Mouse (Mus musculus) forebrain, embryonic 15.5 days (tissue): ENCODE data around the gene Ccdc122. TPM values are rescaled to one million over a fixed set of nuclear protein-coding genes. Genes with fewer than 3 reads are reported as not detected.
"Not testable (repeated sequence)": the region's sequence is repeated elsewhere in the genome, so short reads cannot be mapped to it uniquely, and the experiment has no call there.

Source experiments
- ATAC-seq: fragments of 200-750 bp; cut with Nextera tagmentation; replicated peaks from 2 replicates; pipeline ENCODE4 v1.8.0; 2017; ENCODE audit warnings: mild to moderate bottlenecking, moderate TSS enrichment, moderate library complexity
- H3K27ac ChIP-seq: fragments of 300-500 bp; sonication (generic); replicated peaks from 2 replicates; pipeline ENCODE4 v1.5.1; 2015; ENCODE audit warnings: mild to moderate bottlenecking, inconsistent platforms
- H3K27me3 ChIP-seq: fragments of 300-500 bp; sonication (generic); 2 replicates; pipeline ENCODE4 v1.6.1; 2015; ENCODE audit warnings: inconsistent platforms
- H3K36me3 ChIP-seq: fragments of 300-500 bp; sonication (generic); 2 replicates; pipeline ENCODE4 v1.6.1; 2015; ENCODE audit warnings: mild to moderate bottlenecking, inconsistent platforms
- H3K4me1 ChIP-seq: fragments of 300-500 bp; sonication (generic); 2 replicates; pipeline ENCODE4 v1.6.1; 2015; ENCODE audit warnings: inconsistent platforms
- H3K4me2 ChIP-seq: fragments of 300-500 bp; sonication (generic); replicated peaks from 2 replicates; pipeline ENCODE4 v1.6.1; 2015; ENCODE audit warnings: mild to moderate bottlenecking, inconsistent platforms
- H3K4me3 ChIP-seq: fragments of 300-500 bp; sonication (generic); 2 replicates; pipeline ENCODE4 v1.5.1; 2015; ENCODE audit warnings: mild to moderate bottlenecking, inconsistent platforms
- H3K9ac ChIP-seq: fragments of 300-500 bp; sonication (generic); replicated peaks from 2 replicates; pipeline ENCODE4 v1.6.1; 2015; ENCODE audit warnings: mild to moderate bottlenecking, inconsistent platforms
- H3K9me3 ChIP-seq: fragments of 300-500 bp; sonication (generic); 2 replicates; pipeline ENCODE4 v1.6.1; 2016; ENCODE audit warnings: inconsistent platforms
- WGBS: fragments of 180-500 bp; shearing (Covaris S2); methylation state at CpG from one replicate; pipeline ENCODE4 v1.1.7; 2015; ENCODE audit warnings: mixed read lengths; 5-methylcytosine and 5-hydroxymethylcytosine counted together
- polyA plus RNA-seq: library from polyadenylated mRNA; unstranded; fragments of >200 nt; fragmentation: Nextera tagmentation; extraction: Ambion mirVana; gene quantifications from 2 replicates; pipeline ENCODE4 v1.2.1, GENCODE M21; 2015

Gene Ccdc122
- polyA plus RNA-seq, 1 experiment from 2014 or later, result 0.66 TPM

- H3K27ac ChIP-seq, result no peak overlapping the region
- WGBS, result 98% methylated on average over 3 of the region's 3 CpGs
- ATAC-seq, result no peak
Observed at GRCm38 (mm10) chr14:77033391-77033790, 3.2 kb upstream of the Ccdc122 start.

GRCm38 (mm10) chr14:77034175-77034915, 2.2 kb upstream of the Ccdc122 start:
- WGBS, result 58% methylated on average over 7 of the region's 7 CpGs
- no peak overlapping the region for H3K27ac ChIP-seq
- H3K9me3 ChIP-seq, result no peaks in the 10 kb centered on the region
- ATAC-seq, result no peak
- H3K4me2 ChIP-seq, result no peak overlapping the region
- no peak overlapping the region for H3K4me3 ChIP-seq
- H3K9ac ChIP-seq, result no peak overlapping the region
- H3K27me3 ChIP-seq, result no peaks in the 10 kb centered on the region
- H3K4me1 ChIP-seq, result peaks cover 8% of the 10 kb centered on the region
- no peaks in the 10 kb centered on the region for H3K36me3 ChIP-seq

More at GRCm38 (mm10) chr14:77033391-77033790, 3.2 kb upstream of the Ccdc122 start:
- Histone ChIP-seq H3K36me3 (no peaks in the 10 kb centered on the region), H3K4me1 (peaks cover 8% of the 10 kb centered on the region), H3K4me2 (no peak overlapping the region), H3K4me3 (no peak overlapping the region), H3K9ac (no peak overlapping the region), H3K27me3 (no peaks in the 10 kb centered on the region), H3K9me3 (no peaks in the 10 kb centered on the region)

GRCm38 (mm10) chr14:77034970-77035369, 1.6 kb upstream of the Ccdc122 start:
- Histone ChIP-seq H3K4me3 (no peak overlapping the region), H3K4me2 (no peak overlapping the region), H3K9me3 (no peaks in the 10 kb centered on the region), H3K27ac (no peak overlapping the region), H3K4me1 (peaks cover 8% of the 10 kb centered on the region), H3K9ac (no peak overlapping the region), H3K36me3 (no peaks in the 10 kb centered on the region), H3K27me3 (no peaks in the 10 kb centered on the region)
- WGBS, result 80% methylated on average over 8 of the region's 8 CpGs
- ATAC-seq, result no peak

- Histone ChIP-seq H3K36me3 (no peaks in the 10 kb centered on the region), H3K4me3 (no peak overlapping the region), H3K9me3 (no peaks in the 10 kb centered on the region), H3K27ac (no peak overlapping the region), H3K27me3 (no peaks in the 10 kb centered on the region), H3K9ac (no peak overlapping the region), H3K4me2 (no peak overlapping the region), H3K4me1 (peaks cover 8% of the 10 kb centered on the region)
- WGBS, result 87% methylated on average over 5 of the region's 5 CpGs
- no peak for ATAC-seq
Observed at GRCm38 (mm10) chr14:77037330-77037729, 758 bp downstream of the Ccdc122 start.

GRCm38 (mm10) chr14:77037832-77038425, 1.4 kb downstream of the Ccdc122 start:
- Histone ChIP-seq H3K4me1 (peaks cover 8% of the 10 kb centered on the region), H3K27me3 (no peaks in the 10 kb centered on the region), H3K9ac (no peak overlapping the region), H3K4me2 (no peak overlapping the region), H3K36me3 (no peaks in the 10 kb centered on the region), H3K4me3 (no peak overlapping the region), H3K9me3 (no peaks in the 10 kb centered on the region), H3K27ac (no peak overlapping the region)
- 70% methylated on average over 8 of the region's 8 CpGs for WGBS
- ATAC-seq, result no peak

GRCm38 (mm10) chr14:77053288-77053687, 16.7 kb downstream of the Ccdc122 start:
- H3K4me1 ChIP-seq, result no peaks in the 10 kb centered on the region
- H3K9ac ChIP-seq, result no peak overlapping the region
- peaks cover 3% of the 10 kb centered on the region; the same call in 1 of the 2 replicates for H3K27me3 ChIP-seq
- no peak overlapping the region for H3K27ac ChIP-seq
- ATAC-seq, result no peak
- no peaks in the 10 kb centered on the region for H3K36me3 ChIP-seq
- H3K9me3 ChIP-seq, result no peaks in the 10 kb centered on the region; the same call in 1 of the 2 replicates
- H3K4me3 ChIP-seq, result no peak overlapping the region
- no peak overlapping the region for H3K4me2 ChIP-seq

DNA sequence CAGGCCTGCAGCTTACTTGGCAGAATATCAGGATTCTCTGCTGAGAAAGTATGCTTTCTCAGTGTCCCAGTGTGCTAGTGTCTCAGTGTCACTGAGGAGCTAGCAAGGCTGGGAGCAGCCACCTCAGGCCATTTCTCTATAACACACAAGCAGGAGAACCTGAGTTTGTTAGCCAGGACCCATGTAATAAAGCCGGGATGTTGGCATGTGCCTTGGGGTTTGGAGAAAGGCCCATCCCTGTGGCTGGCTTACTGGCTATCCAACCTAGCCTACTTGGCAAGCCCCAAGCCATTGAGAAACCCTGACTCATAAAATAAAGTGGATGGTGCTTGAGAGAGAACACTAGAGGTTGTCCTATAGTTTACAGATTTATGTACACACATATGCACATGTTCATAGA, 32.8 kb downstream of the Ccdc122 start:
- 95% methylated on average over 1 of the region's 1 CpGs for WGBS
- H3K27me3 ChIP-seq, result no peaks in the 10 kb centered on the region

DNA sequence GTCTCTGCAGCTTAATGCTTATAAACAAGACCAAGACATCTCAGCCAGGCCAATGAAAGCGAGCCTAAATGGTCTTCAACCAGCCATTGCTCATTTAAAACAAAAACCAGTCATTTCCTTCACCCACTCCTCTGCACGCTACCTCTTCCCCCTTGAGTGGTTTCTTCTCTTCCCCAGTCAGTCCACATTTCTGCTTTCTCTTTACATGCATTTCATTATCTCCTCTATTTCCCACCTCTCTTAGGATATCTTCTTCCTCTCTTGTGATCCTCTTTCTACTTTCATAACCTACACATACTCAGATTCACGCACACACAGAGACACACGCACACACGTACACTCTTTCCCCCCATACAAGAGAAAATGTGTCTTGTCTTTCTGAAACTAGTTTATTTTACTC, 44.7 kb downstream of the Ccdc122 start:
- no peak overlapping the region for H3K9ac ChIP-seq
- ATAC-seq, result no peak
- H3K36me3 ChIP-seq, result no peaks in the 10 kb centered on the region
- H3K27me3 ChIP-seq, result no peaks in the 10 kb centered on the region
- no peaks in the 10 kb centered on the region for H3K4me1 ChIP-seq
- H3K4me2 ChIP-seq, result no peak overlapping the region
- H3K27ac ChIP-seq, result no peak overlapping the region
- WGBS, result 91% methylated on average over 5 of the region's 5 CpGs
- no peak overlapping the region for H3K4me3 ChIP-seq
- H3K9me3 ChIP-seq, result no peaks in the 10 kb centered on the region

More for the DNA sequence above, 32.8 kb downstream of the Ccdc122 start:
- no peaks in the 10 kb centered on the region for H3K9me3 ChIP-seq
- H3K4me2 ChIP-seq, result no peak overlapping the region
- H3K36me3 ChIP-seq, result no peaks in the 10 kb centered on the region
- H3K9ac ChIP-seq, result no peak overlapping the region
- no peak overlapping the region for H3K4me3 ChIP-seq
- no peak for ATAC-seq
- H3K4me1 ChIP-seq, result no peaks in the 10 kb centered on the region
- H3K27ac ChIP-seq, result no peak overlapping the region

DNA sequence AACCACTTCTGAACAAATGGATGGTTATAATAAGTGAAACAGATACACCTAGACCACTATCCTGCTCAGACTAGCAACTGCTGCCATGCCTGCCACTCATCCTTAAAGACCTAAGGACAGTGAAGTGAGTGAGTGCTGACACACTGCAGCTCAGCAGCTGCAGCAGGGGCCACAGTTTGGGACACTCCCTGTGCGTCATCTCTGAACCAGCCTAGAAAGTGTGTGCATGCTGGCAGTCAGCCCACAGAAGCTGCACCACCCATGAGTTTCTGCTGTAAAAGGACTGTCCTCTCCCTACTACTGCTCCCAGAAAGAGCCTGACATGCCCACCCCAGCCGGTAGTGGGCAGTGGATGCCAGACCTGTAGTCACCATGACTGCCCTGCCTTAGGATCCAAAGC, 63.7 kb downstream of the Ccdc122 start:
- H3K4me2 ChIP-seq, result no peak overlapping the region
- H3K4me1 ChIP-seq, result no peaks in the 10 kb centered on the region
- H3K9me3 ChIP-seq, result no peaks in the 10 kb centered on the region
- no peaks in the 10 kb centered on the region for H3K36me3 ChIP-seq
- no peak overlapping the region for H3K27ac ChIP-seq
- WGBS, result 68% methylated on average over 2 of the region's 2 CpGs
- ATAC-seq, result no peak
- no peak overlapping the region for H3K4me3 ChIP-seq
- no peaks in the 10 kb centered on the region for H3K27me3 ChIP-seq
- no peak overlapping the region for H3K9ac ChIP-seq

DNA sequence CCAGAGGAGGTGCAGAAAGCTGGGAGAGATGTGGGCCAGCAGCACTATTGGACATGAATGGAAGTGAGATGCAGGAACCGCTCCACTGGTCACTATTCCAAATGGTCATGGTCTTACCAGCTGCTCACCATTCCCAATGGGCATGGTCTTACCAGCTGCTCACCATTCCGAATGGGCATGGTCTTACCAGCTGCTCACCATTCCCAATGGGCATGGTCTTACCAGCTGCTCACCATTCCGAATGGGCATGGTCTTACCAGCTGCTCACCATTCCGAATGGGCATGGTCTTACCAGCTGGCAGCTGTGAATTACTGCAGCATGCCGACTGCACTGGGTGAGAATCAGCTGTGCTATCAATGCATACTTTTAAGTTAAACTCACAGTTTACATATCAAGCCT, 74.0 kb downstream of the Ccdc122 start:
- not testable (repeated sequence) for H3K4me2 ChIP-seq, H3K36me3 ChIP-seq, H3K9ac ChIP-seq, ATAC-seq, H3K4me3 ChIP-seq, H3K27me3 ChIP-seq, H3K4me1 ChIP-seq, H3K27ac ChIP-seq, H3K9me3 ChIP-seq
- WGBS, result 73% methylated on average over 5 of the region's 5 CpGs

- WGBS, result 92% methylated on average over 5 of the region's 5 CpGs
- Histone ChIP-seq H3K9me3 (no peaks in the 10 kb centered on the region), H3K27me3 (no peaks in the 10 kb centered on the region), H3K36me3 (no peaks in the 10 kb centered on the region), H3K4me1 (no peaks in the 10 kb centered on the region), H3K9ac (no peak overlapping the region), H3K4me3 (no peak overlapping the region), H3K4me2 (no peak overlapping the region), H3K27ac (no peak overlapping the region)
- ATAC-seq, result no peak
Observed at GRCm38 (mm10) chr14:77130612-77131011, 94.0 kb downstream of the Ccdc122 start.

DNA sequence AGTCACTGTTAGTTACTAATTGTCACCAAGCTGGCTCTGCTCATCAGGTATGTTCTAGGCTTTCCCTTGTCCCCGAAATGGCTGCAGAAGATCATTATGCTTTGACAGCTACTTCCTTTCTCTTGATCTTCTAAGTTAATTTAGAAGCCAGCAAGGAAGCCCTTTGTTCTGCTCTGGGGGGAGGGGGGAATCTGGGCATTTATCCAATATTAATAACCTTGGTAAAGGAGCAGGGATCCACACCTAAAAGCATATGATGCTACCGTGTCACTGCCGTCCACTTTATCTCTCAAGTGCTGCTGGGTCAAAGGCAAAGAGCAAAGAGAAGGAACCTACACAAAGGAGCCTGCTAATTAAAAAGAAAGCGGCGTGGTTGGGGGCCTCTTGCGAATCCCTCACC, 100.4 kb downstream of the Ccdc122 start:
- H3K27ac ChIP-seq, result no peak overlapping the region
- 31% methylated on average over 6 of the region's 6 CpGs for WGBS
- no peak for ATAC-seq

More for the DNA sequence above, 100.4 kb downstream of the Ccdc122 start:
- Histone ChIP-seq H3K9ac (no peak overlapping the region), H3K36me3 (no peaks in the 10 kb centered on the region), H3K4me3 (no peak overlapping the region), H3K4me2 (no peak overlapping the region), H3K27me3 (no peaks in the 10 kb centered on the region), H3K9me3 (no peaks in the 10 kb centered on the region), H3K4me1 (peaks cover 8% of the 10 kb centered on the region)
